Mouse (Mus musculus) brain, embryonic 14.5 days (tissue): ENCODE data around the gene Lrr1.

Experiments
- CTCF ChIP-seq: fragments of 200-500 bp; IDR thresholded peaks from 2 replicates; pipeline ENCODE4 v1.5.1; 2012; ENCODE audit warnings: inconsistent platforms, mild to moderate bottlenecking, moderate library complexity, borderline replicate concordance; ENCODE audit not compliant: insufficient read depth, insufficient read length; ENCODE audit errors: extremely low read depth
- POLR2A ChIP-seq: fragments of 200-500 bp; IDR thresholded peaks from 2 replicates; pipeline ENCODE4 v1.6.1; 2012; ENCODE audit warnings: mild to moderate bottlenecking, inconsistent platforms, borderline replicate concordance; ENCODE audit not compliant: poor library complexity, insufficient read depth, insufficient read length, severe bottlenecking; ENCODE audit errors: extremely low read depth

- no peak for TF ChIP-seq POLR2A
- no peak for TF ChIP-seq CTCF
Measured at GRCm38 (mm10) chr12:69197378-69198163, 29.0 kb downstream of the Lrr1 start.
